Mouse (Mus musculus): ENCODE data around the gene Pomt1.

The Pomt1 gene

DNA sequence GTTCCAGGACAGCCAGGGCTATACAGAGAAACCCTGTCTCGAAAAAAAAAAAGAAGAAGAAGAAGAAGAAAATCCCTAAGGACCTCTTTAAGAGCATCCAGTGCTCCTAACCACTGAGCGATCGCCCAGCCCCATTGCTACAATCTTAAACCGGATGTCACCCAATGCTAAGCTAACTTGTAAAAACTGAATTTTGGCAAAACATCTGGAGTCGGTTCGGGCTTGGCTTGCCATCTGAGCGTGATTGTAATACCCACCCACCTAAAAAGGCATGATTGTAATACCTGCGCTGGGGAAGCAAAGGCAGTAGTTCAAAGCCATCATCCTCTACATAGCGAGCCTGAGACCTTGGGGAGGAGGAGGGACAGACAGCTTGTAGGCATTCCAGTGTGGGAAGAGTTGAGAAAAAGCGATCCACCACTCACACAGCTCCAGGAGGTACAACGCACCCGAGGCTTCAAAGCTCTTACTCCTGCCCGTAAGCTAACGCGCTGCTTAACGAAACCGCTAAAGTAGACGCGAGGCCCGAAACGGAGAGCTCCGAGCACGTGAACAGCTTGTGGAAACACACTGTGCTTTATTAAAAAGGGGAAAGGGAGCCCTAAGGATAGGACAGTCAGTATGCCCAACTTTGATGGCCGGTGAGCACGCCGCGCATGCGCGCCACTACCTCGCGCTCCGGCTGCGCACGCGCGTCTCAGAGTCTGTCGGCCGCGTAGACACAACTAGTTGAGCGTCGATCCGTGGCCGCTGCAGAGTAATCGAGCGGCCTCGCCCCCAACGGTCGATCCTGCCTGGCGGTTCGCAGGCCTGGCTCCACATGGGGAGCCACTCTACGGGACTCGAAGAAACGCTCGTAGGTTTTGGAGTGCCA, at the start of gene Pomt1:
TSS of gene Pomt1 (plus strand) at position 705 of the 874 bp plus-strand sequence.
- peak; percentile 95 for DNase-seq (ENCODE audit: low read depth, low spot score)

DNA sequence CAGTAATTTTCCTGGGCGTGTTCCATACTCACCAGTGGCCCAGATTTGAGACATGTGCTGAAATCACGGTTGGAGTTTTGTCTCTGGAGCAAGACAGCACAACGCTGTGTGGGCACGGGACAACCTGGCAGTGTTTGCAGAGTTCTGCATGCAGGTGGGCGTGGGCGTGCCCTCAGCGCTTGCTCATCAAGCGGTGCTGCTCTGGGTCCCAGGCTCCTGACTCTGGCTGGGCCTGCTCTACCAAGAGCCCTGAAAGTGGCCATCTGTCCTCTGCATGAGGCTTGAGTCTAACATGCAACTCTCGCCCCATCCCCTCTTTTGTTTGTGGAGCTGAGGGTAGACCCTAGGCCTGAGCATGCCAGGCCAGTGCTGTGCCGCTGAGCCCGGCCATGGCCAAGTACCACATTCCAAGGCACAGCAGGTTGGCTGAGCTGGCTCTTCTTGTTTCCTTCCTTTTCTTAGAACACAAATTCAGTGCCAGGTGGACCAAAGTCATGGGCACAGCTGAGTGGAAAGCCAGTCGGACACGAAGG, 49.3 kb upstream of the Pomt1 start:
- no peak for DNase-seq (ENCODE audit: low read depth, low spot score)

DNA sequence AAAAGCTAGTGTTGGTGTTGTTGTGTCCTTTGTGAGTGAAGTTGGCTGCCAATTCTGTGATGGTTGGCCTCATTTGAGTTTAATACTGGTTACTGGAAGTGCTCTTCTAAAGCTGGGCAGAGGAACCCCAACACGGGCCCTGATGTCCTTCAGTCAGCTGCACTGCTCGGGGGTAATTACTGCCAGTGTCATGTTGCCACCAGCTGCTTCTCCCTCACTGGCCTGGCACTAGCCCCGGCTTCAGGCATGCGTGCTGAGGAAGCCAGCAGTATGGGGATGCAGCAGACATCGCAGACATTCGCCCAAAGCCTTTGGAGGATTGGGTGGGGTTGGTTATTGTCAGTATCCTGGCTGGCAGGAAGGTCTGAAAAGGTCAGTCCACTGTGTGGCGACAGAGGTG, 48.7 kb upstream of the Pomt1 start:
- no peak for DNase-seq (ENCODE audit: low read depth, low spot score)

- no peak for DNase-seq (ENCODE audit: low read depth, low spot score)
Observed at GRCm38 (mm10) chr2:32189060-32189681, 47.2 kb upstream of the Pomt1 start.

DNA sequence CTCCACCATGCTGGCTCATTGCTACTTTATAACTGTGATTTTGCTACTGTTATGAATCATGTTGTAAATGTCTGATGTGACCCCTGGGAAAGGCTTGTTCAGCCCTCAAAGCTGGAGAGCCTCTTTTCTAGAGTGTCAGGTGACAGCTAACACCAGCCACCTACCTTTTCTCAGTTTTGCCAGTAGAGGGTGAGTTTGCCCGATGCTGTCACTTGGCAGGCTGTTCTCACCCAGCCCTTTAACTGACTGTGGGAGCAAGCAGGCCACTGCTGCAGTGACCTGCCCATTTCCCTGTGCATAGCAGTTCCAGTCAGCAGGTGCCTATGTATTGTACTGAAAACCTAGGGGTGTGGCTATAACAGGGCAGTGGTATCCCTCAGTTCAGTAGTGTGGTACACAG, 45.8 kb upstream of the Pomt1 start:
- DNase-seq (ENCODE audit: low read depth, low spot score), result no peak

- DNase-seq (ENCODE audit: low read depth, low spot score), result no peak
Observed at GRCm38 (mm10) chr2:32191872-32192507, 44.4 kb upstream of the Pomt1 start.

GRCm38 (mm10) chr2:32198977-32199376, 37.4 kb upstream of the Pomt1 start:
- no peak for DNase-seq (ENCODE audit: low read depth, low spot score)

- DNase-seq (ENCODE audit: low read depth, low spot score), result no peak
Observed at GRCm38 (mm10) chr2:32200033-32200432, 36.4 kb upstream of the Pomt1 start.

GRCm38 (mm10) chr2:32200712-32201111, 35.7 kb upstream of the Pomt1 start:
- DNase-seq (ENCODE audit: low read depth, low spot score), result no peak

GRCm38 (mm10) chr2:32201527-32201926, 34.9 kb upstream of the Pomt1 start:
- no peak for DNase-seq (ENCODE audit: low read depth, low spot score)

DNA sequence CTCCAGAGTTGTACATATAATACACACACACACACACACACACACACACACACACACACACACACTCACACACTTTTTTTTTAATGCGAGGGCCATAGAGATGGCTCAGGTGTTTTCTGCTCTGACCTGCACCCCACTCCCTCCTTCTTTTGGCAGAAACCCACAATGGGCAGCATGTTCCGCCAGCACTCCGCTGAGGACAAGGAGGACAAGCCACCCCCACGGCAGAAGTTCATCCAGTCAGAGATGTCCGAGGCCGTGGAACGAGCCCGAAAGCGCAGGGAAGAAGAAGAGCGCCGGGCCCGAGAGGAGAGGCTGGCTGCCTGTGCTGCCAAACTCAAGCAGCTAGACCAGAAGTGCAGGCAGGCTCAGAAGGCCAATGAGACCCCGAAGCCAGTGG, 32.5 kb upstream of the Pomt1 start:
- no peak for DNase-seq (ENCODE audit: low read depth, low spot score)

- DNase-seq (ENCODE audit: low read depth, low spot score), result no peak
Observed at GRCm38 (mm10) chr2:32207682-32208081, 28.7 kb upstream of the Pomt1 start.

DNA sequence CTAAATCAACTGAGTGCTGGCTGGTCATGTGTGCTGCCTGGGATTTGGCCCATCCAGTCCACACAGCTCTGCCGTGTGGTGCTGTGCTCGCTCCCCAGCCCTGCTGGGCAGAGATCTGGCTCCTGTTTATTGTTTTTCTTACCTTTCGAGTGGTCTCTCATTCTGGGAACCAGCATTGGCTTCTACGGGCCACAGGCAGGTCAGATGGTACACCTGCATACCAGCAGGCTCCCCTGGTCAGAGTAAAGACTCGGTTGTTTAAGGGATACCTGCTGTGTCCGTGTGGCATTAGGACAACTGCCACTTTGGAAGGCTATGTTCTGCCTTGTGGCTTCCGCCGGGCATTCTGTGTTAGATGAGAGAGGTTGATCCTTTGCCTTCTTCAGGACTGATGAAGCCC, 24.7 kb upstream of the Pomt1 start:
- no peak for DNase-seq (ENCODE audit: low read depth, low spot score)

DNA sequence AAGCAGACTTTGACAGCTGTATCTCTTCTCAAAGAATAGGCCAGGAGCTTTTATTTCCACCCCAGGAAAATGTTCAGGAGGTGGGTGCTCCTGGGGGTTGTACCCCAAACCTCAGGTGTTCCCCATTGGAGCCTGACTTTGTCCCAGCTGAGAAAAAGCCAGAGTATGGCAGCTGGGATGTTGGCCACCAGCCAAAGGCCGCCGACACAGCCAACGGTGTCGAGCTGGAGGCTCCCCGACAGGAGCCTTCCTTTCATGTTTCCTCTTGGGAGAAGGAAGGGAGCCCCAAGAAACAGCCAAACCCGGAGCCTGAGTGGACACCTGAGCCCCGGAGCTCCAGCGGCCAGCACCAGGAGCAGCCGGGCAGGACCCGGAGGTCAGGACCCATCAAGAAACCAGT, 23.4 kb upstream of the Pomt1 start:
- DNase-seq (ENCODE audit: low read depth, low spot score), result no peak

GRCm38 (mm10) chr2:32215576-32215975, 20.8 kb upstream of the Pomt1 start:
- no peak for DNase-seq (ENCODE audit: low read depth, low spot score)

DNA sequence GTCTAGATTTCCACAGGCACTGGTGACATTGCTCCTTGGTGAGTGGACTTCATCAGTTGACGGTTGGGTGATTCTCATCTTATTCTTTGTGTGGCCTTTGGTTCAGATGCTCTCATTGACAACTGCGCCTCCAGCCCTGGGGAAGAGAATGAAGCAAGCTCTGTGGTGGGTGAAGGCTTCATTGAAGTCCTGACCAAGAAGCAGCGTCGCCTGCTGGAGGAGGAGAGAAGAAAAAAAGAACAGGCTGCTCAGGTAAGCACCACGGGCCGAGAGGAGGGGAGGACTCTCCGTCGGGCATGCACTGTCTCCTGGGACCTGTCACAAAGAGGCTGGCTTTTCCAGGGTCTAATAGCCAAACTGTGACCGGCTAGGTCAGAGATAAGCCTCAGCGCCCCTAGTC, 19.9 kb upstream of the Pomt1 start:
- DNase-seq (ENCODE audit: low read depth, low spot score), result no peak

DNA sequence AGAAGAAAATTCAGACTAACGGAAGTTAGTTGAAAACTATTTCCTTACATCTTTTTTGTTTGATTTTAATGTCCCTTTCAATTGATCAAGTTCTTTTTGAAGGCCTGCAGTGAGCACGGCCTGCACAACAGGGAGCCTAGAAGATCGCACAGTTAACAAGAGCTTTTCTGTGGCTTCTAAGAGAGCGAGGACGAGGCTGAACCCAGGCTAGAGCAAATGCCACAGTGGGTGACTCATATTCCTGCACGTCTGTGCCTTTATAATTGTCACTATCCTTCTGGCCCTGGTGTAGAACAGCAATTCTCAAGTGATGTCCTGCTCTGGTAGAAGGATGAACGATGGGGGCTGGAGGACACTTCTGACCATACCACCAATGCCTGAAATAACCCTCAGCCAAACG, 18.7 kb upstream of the Pomt1 start:
- DNase-seq (ENCODE audit: low read depth, low spot score), result no peak

DNA sequence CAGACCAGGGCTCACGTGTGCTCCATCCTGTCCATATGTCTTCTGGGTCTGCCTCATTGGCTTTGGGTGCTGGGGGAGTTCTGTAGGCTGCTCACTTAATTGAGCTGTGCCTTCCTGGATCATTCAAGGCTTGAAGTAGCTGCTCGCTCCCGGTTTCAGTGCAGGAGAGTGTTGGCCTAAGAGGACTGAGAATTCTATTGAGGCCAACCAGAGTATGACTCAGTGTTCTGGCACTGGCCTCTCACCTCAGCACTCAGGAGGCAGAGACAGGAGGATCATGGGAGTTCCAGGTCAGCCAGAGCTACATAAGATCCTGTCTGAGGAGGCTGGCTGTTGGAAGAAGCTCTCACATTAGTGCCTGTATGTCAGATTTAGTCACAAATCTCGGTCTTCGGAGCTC, 18.3 kb upstream of the Pomt1 start:
- no peak for DNase-seq (ENCODE audit: low read depth, low spot score)

GRCm38 (mm10) chr2:32218541-32219334, 17.7 kb upstream of the Pomt1 start:
- DNase-seq (ENCODE audit: low read depth, low spot score), result no peak

DNA sequence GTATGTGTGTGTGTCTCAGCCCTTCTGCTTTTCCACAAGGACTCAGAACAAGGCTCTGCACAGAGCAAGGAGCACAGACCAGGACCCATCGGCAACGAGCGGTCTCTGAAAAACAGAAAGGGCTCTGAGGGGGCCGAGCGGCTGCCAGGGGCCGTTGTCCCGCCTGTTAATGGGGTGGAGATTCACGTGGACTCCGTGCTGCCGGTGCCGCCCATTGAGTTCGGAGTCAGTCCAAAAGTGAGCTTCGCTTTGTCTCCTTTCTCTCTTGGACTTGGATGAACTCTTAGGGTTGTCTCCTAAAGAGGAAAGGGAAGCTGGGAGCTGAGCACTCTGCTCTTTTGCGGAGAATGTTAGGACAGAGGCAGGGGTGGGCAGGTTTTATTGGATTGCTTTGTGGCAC, 16.9 kb upstream of the Pomt1 start:
- DNase-seq (ENCODE audit: low read depth, low spot score), result no peak

GRCm38 (mm10) chr2:32220021-32220420, 16.4 kb upstream of the Pomt1 start:
- no peak for DNase-seq (ENCODE audit: low read depth, low spot score)

- no peak for DNase-seq (ENCODE audit: low read depth, low spot score)
Observed at GRCm38 (mm10) chr2:32220969-32221368, 15.4 kb upstream of the Pomt1 start.

Data from embryo, embryonic 11.5 days (tissue).